Mouse (Mus musculus) thymus, adult 2 months (tissue): Measurements from ENCODE around the gene Mroh7.

Source experiments
- CTCF ChIP-seq: fragments of 200-500 bp; IDR thresholded peaks from 2 replicates; pipeline ENCODE4 v1.5.1; 2012; ENCODE audit warnings: mild to moderate bottlenecking, control low read depth, low read length, moderate library complexity, borderline replicate concordance; ENCODE audit not compliant: control insufficient read depth, poor library complexity, insufficient read depth; ENCODE audit errors: extremely low read depth
- POLR2A ChIP-seq: fragments of 200-500 bp; IDR thresholded peaks from 2 replicates; pipeline ENCODE4 v1.6.1; 2012; ENCODE audit warnings: mild to moderate bottlenecking, low read length, control low read depth, moderate library complexity; ENCODE audit not compliant: control insufficient read depth, poor library complexity, insufficient read depth; ENCODE audit errors: extremely low read depth

DNA sequence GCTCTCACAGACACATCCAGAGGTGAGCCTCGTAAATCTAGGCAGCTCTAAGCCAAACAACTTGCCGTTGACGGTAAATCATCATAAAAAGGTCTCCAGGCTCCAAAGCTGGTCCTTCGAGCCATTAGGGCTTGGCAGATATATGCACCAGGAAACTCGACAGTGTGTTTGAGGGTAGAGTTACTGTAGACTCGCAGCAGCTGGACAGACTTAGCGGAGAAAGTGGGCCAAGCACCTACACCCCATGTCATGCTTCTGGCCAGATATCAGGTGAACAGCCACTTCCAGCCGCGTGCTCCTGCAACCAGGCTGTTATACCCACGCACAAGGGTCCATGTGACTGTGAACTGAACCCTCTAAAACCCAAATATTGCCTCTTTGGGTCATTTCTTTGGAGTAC lies 75.0 kb downstream of the Mroh7 start:
- no peak for TF ChIP-seq CTCF
- no peak for TF ChIP-seq POLR2A
